Mouse (Mus musculus) heart, embryonic 16.5 days (tissue): ENCODE measurements around the gene Etv6. TPM values are rescaled to one million over a fixed set of nuclear protein-coding genes. Genes with fewer than 3 reads are reported as not detected.

Experiments
- ATAC-seq: fragments of 200-750 bp; cut with Nextera tagmentation; replicated peaks from 2 replicates; pipeline ENCODE4 v1.8.0; 2017; ENCODE audit warnings: moderate number of reproducible peaks; ENCODE audit not compliant: insufficient read depth, low FRiP score; ENCODE audit errors: extremely low read depth
- H3K27ac ChIP-seq: fragments of 300-500 bp; sonication (generic); 2 replicates; pipeline ENCODE4 v1.5.1; 2014; ENCODE audit warnings: mild to moderate bottlenecking, low read length, control low read depth, moderate library complexity
- H3K27me3 ChIP-seq: fragments of 300-500 bp; sonication (generic); 2 replicates; pipeline ENCODE4 v1.6.1; 2014; ENCODE audit warnings: low read length, mixed read lengths; ENCODE audit not compliant: control insufficient read depth, insufficient read depth
- H3K36me3 ChIP-seq: fragments of 300-500 bp; sonication (generic); 2 replicates; pipeline ENCODE4 v1.6.1; 2014; ENCODE audit not compliant: control insufficient read depth, insufficient read depth
- H3K4me1 ChIP-seq: fragments of 300-500 bp; sonication (generic); 2 replicates; pipeline ENCODE4 v1.6.1; 2014; ENCODE audit warnings: low read length, mixed read lengths; ENCODE audit not compliant: control insufficient read depth, insufficient read depth
- H3K4me2 ChIP-seq: fragments of 300-500 bp; sonication (generic); 2 replicates; pipeline ENCODE4 v1.6.1; 2014; ENCODE audit warnings: low read depth, mild to moderate bottlenecking, control low read depth, low read length
- H3K4me3 ChIP-seq: fragments of 300-500 bp; sonication (generic); 2 replicates; pipeline ENCODE4 v1.5.1; 2014; ENCODE audit warnings: mild to moderate bottlenecking, control low read depth, low read length
- H3K9ac ChIP-seq: fragments of 300-500 bp; sonication (generic); 2 replicates; pipeline ENCODE4 v1.6.1; 2014; ENCODE audit warnings: low read length, control low read depth
- H3K9me3 ChIP-seq: fragments of 300-500 bp; sonication (generic); replicated peaks from 2 replicates; pipeline ENCODE4 v1.6.1; 2016; ENCODE audit warnings: low read length; ENCODE audit not compliant: control insufficient read depth
- WGBS: fragments of 180-500 bp; shearing (Covaris S2); extraction: QIAGEN DNeasy Blood & Tissue Kit; methylation state at CpG from one replicate; pipeline ENCODE4 v1.1.7; 2014; 5-methylcytosine and 5-hydroxymethylcytosine counted together
- polyA plus RNA-seq: library from polyadenylated mRNA; unstranded; fragments of >200 nt; fragmentation: Nextera tagmentation; extraction: Ambion mirVana; gene quantifications from 2 replicates; pipeline ENCODE4 v1.2.1, GENCODE M21; 2015

Gene Etv6
- polyA plus RNA-seq, 1 experiment from 2014 or later = 12.3 TPM

DNA sequence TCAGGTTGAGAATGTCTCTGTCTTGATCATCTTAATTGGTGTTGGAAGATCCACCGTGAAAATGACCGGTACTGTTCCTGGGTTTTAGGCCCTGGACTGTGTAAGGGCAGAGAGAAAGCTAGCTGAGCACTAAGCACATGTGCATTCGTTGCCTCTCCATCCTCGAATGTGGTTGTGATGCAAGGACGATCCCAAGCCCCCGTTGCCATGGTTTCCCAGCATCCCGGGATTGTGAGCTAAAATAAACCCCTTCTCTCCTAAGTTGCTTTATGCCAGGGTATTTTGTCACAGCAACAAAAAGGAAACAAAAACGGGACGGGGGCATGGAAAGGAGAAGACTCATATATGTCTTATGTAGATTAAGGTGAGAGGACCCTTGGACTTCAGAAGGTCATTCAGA lies 24.5 kb downstream of the Etv6 start:
- ATAC-seq = no peak
- Histone ChIP-seq H3K4me2 (no peak overlapping the region), H3K27ac (no peak overlapping the region), H3K4me1 (peaks cover 56% of the 10 kb centered on the region), H3K27me3 (no peaks in the 10 kb centered on the region), H3K9ac (no peak overlapping the region), H3K36me3 (no peaks in the 10 kb centered on the region), H3K9me3 (no peaks in the 10 kb centered on the region), H3K4me3 (no peak overlapping the region)
- 78% methylated on average over 9 of the region's 9 CpGs for whole genome bisulfite sequencing

DNA sequence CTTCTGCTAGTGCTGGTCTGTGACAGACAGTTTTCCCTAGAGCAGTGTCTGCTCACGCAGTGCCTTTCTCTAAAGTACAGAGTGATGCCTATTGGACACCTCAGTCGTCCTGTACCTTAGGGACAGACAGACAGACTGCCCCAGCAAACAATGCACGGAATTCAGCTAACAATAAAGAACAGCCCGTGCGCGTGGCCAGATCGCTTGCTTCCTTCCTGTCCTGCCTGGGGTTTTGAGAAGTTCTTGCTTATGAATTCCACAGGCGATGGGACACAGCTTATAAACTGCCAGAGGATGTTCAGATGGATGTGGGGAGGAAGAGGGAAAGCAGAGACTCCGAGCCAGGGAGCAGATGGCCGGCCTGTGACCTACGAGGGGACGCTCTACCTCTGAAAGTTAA lies 25.3 kb downstream of the Etv6 start:
- Histone ChIP-seq H3K36me3 (no peaks in the 10 kb centered on the region), H3K27ac (peak overlapping the region; percentile 29; the same call in 1 of the 2 replicates), H3K27me3 (no peaks in the 10 kb centered on the region), H3K4me3 (no peak overlapping the region), H3K9ac (no peak overlapping the region), H3K9me3 (no peaks in the 10 kb centered on the region), H3K4me2 (no peak overlapping the region), H3K4me1 (peaks cover 56% of the 10 kb centered on the region)
- peak; percentile 59; the same call in 1 of the 2 replicates for ATAC-seq
- 56% methylated on average over 12 of the region's 12 CpGs for WGBS

DNA sequence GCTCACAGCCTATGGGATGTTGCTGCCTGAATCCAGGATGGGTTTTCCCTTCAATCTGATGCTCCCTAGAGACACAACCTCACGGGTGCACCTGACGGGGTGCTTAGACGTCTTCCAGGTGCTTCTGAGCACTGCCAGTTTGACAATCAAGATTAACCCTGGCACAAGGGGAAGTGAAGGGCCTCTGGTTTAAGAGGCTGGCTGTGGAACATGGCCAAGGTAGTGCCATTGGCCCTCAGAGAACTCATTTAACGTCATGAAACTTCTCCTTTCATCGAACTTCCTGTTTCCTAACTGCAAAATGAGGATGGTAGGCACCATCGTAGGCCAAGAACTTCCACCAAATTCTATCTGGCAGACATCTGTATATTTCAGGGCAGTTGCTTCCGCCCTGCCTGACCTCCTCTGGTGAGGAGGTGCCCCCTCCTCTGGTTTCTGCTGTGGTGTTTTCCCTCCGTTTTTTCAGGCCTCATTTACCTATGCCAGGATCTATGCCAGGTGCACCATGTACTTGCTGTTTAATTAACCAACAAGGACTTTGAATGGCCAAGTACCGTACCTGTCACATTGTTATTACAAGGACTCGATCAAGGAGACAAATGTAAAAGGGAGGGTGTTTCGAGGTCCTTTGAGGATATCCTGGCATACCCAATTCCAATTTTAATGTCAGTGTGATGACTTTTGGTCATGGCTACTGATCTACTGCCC lies 29.7 kb downstream of the Etv6 start:
- no peak overlapping the region for H3K9ac ChIP-seq
- no peak overlapping the region for H3K27ac ChIP-seq
- H3K4me2 ChIP-seq = no peak overlapping the region
- H3K4me3 ChIP-seq = no peak overlapping the region
- no peak for ATAC-seq
- H3K27me3 ChIP-seq = no peaks in the 10 kb centered on the region
- 63% methylated on average over 11 of the region's 11 CpGs for WGBS
- no peaks in the 10 kb centered on the region for H3K9me3 ChIP-seq
- H3K4me1 ChIP-seq = peaks cover 51% of the 10 kb centered on the region
- H3K36me3 ChIP-seq = 0 out of 2 replicates have a peak, but pooled peaks cover 6% of the 10 kb centered on the region

DNA sequence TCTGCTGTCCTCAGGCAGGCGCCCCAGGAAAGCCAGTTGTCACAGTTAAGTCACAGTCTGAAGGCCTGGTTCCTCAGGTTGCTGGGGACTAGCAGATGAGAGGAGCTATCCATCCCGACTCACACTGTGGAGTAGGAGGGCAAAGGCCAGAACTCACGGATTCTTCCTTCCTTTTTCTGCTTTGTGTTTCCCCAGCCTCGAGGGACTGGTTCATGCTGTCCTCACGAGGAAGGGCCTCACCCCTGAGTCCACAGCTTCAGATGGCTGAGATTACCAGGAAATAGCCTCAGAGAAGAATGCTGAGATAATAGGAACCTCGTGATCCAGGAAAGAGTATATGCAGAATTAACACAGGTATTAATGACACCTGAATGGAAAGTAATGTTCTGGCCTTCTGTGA lies 30.6 kb downstream of the Etv6 start:
- 0 out of 2 replicates have a peak, but pooled peaks cover 6% of the 10 kb centered on the region for H3K36me3 ChIP-seq

DNA sequence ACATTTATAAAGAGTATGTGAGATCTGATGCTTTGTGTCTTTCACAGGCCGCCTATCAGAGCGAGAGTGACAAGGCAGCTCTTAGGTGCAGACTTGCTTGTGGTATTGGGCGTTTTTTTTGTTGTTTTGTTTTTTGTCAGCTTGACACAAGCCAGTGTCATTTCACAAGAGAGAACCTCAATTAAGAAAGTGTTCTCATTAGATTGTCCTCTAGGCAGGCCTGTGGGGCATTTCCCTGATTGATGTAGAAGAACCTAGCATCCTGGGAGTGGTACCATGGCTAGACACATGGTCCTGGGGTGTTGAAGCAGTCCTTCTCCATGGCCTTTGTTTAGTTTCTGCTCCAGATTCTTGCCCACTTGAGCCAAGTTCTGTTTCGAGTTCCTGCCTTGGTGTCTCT lies 31.5 kb downstream of the Etv6 start:
- Histone ChIP-seq H3K27me3 (no peaks in the 10 kb centered on the region), H3K9ac (no peak overlapping the region), H3K27ac (peak overlapping the region; percentile 46; the same call in 1 of the 2 replicates), H3K36me3 (0 out of 2 replicates have a peak, but pooled peaks cover 6% of the 10 kb centered on the region), H3K4me1 (peaks cover 39% of the 10 kb centered on the region), H3K4me3 (no peak overlapping the region), H3K9me3 (no peaks in the 10 kb centered on the region), H3K4me2 (no peak overlapping the region)
- WGBS = 51% methylated on average over 4 of the region's 4 CpGs
- ATAC-seq = no peak

More for the DNA sequence above, 30.6 kb downstream of the Etv6 start:
- H3K9ac ChIP-seq = no peak overlapping the region
- H3K4me3 ChIP-seq = no peak overlapping the region
- H3K4me1 ChIP-seq = peaks cover 43% of the 10 kb centered on the region
- no peaks in the 10 kb centered on the region for H3K9me3 ChIP-seq
- no peaks in the 10 kb centered on the region for H3K27me3 ChIP-seq
- H3K4me2 ChIP-seq = no peak overlapping the region
- peak overlapping the region; percentile 12; the same call in 1 of the 2 replicates for H3K27ac ChIP-seq
- WGBS = 28% methylated on average over 6 of the region's 6 CpGs
- ATAC-seq = no peak

DNA sequence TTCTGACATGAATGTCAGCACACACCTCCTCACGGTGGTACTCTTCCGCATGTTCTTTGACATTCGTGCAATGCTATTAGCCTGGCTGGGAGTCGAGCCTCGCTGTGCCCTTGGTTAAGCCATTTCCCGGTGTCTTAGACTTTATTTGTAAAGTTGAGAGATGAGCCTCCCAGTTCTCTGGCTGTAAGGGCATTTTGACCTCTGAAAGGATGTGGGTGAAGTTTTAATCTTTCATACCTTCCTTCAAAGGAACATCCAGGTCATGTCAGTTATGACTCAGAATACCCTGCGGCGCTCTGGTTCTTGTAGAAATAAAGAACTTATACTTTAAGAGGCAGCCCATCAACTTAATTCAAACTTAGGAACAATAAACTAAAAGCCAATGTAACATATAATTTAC lies 32.0 kb downstream of the Etv6 start:
- H3K4me2 ChIP-seq = no peak overlapping the region
- ATAC-seq = no peak
- 0 out of 2 replicates have a peak, but pooled peaks cover 6% of the 10 kb centered on the region for H3K36me3 ChIP-seq
- H3K9ac ChIP-seq = no peak overlapping the region
- WGBS = 51% methylated on average over 8 of the region's 8 CpGs
- no peaks in the 10 kb centered on the region for H3K9me3 ChIP-seq
- peaks cover 38% of the 10 kb centered on the region for H3K4me1 ChIP-seq
- H3K4me3 ChIP-seq = no peak overlapping the region
- no peaks in the 10 kb centered on the region for H3K27me3 ChIP-seq
- H3K27ac ChIP-seq = peak overlapping the region; percentile 46

DNA sequence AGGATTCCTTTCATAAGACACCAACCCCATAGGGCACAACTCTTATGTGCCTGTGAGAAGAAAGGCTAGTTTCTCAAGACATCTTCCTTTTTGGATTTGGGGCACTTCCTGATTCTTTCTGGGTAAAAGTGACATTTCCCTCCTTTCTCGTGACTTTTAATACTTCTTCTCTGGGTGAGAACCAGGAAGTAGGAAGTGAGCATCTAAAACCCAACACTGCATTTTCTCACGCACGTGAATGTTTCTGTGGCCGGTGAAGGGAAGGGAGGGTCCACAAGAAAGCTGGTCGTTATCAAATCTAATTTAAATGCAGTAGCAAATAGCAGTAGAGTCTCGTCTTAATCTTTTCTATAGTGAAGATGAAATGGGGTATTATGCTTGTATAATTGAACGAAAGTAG lies 36.9 kb downstream of the Etv6 start:
- Histone ChIP-seq H3K4me3 (no peak overlapping the region), H3K4me2 (no peak overlapping the region), H3K4me1 (peaks cover 2% of the 10 kb centered on the region; the same call in 1 of the 2 replicates), H3K9me3 (no peaks in the 10 kb centered on the region), H3K27ac (0 out of 2 replicates have a peak overlapping the region, but pooled peaks have one; percentile 4), H3K9ac (no peak overlapping the region), H3K36me3 (peaks cover 13% of the 10 kb centered on the region; the same call in 1 of the 2 replicates), H3K27me3 (no peaks in the 10 kb centered on the region)
- no peak for ATAC-seq
- 73% methylated on average over 7 of the region's 7 CpGs for WGBS

DNA sequence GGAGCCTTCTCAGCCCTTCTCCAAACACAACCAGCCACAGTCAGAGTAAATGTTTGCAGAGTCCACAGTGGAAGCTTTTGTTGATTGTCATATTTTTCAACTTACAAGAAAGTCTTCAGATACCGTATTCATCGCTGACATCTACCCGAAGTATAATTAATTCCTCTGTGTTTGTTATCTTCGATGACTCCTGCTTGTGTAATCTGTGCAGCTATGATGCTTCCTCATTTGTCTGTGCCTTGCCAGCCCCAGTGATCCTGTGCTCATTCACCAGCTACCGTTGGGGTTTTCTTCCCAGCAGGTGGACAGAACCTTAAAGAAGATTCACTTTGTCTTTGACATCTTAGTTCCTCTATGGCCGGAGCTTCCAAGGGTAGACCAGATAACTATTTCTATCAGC lies 37.4 kb downstream of the Etv6 start:
- Histone ChIP-seq H3K9me3 (no peaks in the 10 kb centered on the region), H3K4me1 (peaks cover 6% of the 10 kb centered on the region), H3K27ac (no peak overlapping the region), H3K36me3 (peaks cover 13% of the 10 kb centered on the region; the same call in 1 of the 2 replicates), H3K27me3 (no peaks in the 10 kb centered on the region), H3K4me2 (no peak overlapping the region), H3K9ac (no peak overlapping the region), H3K4me3 (no peak overlapping the region)
- 77% methylated on average over 6 of the region's 6 CpGs for WGBS
- no peak for ATAC-seq

DNA sequence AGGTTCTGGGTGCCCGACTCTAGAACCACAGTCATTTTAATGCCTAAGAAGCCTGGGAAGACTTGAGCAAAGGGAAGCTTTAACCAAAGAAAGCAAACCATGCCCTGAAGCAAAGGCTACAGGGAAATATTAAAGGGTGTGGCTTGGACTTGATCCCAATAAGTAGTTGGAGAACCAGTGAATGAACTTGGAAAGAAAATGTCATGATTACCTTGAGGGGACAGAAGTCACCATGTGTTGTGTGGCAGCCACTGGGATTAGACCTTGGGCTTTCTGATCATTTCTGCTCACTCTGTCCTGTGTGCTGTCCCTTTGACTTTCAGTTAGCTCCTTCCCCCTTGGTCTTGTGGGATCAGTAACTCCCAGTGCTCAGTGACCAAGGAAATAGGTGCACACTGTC lies 38.9 kb downstream of the Etv6 start:
- Histone ChIP-seq H3K36me3 (peaks cover 13% of the 10 kb centered on the region; the same call in 1 of the 2 replicates), H3K4me2 (no peak overlapping the region), H3K4me3 (no peak overlapping the region), H3K27me3 (no peaks in the 10 kb centered on the region), H3K9ac (no peak overlapping the region), H3K27ac (no peak overlapping the region), H3K9me3 (no peaks in the 10 kb centered on the region), H3K4me1 (peaks cover 7% of the 10 kb centered on the region)
- 94% methylated on average over 1 of the region's 1 CpGs for WGBS
- ATAC-seq = no peak
